Mouse (Mus musculus) frontal cortex, adult 2 months (tissue): Measurements from ENCODE around the gene Syne4. TPM values are rescaled to one million over a fixed set of nuclear protein-coding genes. Genes with fewer than 3 reads are reported as not detected.

Experiments
- DNase-seq, 2 experiments: peaks; one replicate each; pipeline ENCODE4 v3.0.0; 2022; ENCODE audit warnings: low spot score in 1 of 2; ENCODE audit errors: extremely low spot score in 1 of 2
- polyA plus RNA-seq: library from polyadenylated mRNA; depleted of rRNA; stranded (reverse); fragments of >200 nt; gene quantifications from 2 replicates; pipeline ENCODE4 v1.2.3, GENCODE M21; 2012

Gene Syne4
- polyA plus RNA-seq, 1 experiment, result 27.6 TPM

DNA sequence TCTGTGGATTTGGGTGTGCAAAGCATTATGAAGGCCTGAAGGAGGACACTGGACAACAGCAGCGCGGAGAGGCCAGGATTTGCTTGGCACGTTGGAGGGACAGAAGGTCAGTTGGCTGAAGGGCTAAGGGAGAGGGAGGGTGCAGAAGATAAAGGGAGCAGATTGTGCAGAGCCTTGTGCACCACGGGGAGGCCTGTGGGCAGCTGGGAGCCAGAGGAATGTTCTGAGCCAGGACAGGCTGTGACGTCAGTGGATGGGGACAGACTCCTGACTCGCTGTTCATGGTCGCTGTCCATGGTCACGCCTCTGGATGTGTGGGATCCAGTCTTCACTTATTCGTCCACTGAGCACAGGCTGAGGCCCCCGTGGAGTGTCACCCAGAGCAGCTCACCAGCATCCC lies 19.5 kb upstream of the Syne4 start:
- peak in 1 of 2 experiments; percentile 28 for DNase-seq

GRCm38 (mm10) chr7:30296816-30297215 lies 17.8 kb upstream of the Syne4 start:
- no peak for DNase-seq

GRCm38 (mm10) chr7:30297266-30297665 lies 17.3 kb upstream of the Syne4 start:
- no peak for DNase-seq

GRCm38 (mm10) chr7:30300914-30301313 lies 13.7 kb upstream of the Syne4 start:
- peak in 1 of 2 experiments; percentile 66 for DNase-seq

- no peak for DNase-seq
These were observed 8.4 kb upstream of the Syne4 start for GRCm38 (mm10) chr7:30306083-30306779.

- peak; percentile 97 for DNase-seq
These were observed 6.3 kb upstream of the Syne4 start, which contains the start of gene Alkbh6 for GRCm38 (mm10) chr7:30308076-30309005. Alkbh6 (plus strand) TSS chr7:30308717.

DNA sequence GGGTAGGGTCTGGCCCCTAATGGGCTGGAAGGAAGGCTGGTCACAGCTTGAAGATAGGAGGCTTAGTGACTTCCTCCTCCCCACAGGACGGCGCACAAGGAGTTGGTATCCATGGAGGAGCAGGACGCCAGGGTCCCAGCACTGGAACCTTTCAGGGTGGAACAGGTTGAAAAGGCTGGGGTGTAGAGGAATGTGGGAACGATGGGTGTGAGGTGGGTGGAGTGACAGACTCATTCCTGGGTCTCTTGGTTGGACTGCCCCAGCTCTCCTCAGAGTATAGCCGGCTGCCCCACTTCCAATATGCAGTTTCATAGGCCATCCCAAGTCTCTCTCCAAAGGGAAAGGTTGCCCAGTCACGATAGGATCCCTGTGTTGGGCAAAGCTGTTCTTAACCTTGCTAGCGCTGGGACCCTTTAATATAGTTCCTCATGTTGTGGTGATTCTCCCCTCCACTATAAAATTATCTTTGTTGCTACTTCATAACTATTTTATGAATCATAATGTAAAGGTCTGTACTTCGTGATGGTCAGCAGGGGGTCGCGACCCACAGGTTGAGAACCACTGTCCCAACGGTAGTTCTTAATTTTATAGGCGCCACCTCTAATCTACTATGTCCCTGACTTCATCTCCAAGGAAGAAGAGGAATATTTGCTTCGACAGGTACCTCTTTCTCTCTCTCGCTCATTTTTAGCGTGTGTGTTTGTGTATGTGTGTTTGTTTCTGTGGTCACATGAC lies 5.0 kb upstream of the Syne4 start:
- DNase-seq, result no peak

- no peak for DNase-seq
These were observed 4.5 kb upstream of the Syne4 start for GRCm38 (mm10) chr7:30310136-30310535.

DNA sequence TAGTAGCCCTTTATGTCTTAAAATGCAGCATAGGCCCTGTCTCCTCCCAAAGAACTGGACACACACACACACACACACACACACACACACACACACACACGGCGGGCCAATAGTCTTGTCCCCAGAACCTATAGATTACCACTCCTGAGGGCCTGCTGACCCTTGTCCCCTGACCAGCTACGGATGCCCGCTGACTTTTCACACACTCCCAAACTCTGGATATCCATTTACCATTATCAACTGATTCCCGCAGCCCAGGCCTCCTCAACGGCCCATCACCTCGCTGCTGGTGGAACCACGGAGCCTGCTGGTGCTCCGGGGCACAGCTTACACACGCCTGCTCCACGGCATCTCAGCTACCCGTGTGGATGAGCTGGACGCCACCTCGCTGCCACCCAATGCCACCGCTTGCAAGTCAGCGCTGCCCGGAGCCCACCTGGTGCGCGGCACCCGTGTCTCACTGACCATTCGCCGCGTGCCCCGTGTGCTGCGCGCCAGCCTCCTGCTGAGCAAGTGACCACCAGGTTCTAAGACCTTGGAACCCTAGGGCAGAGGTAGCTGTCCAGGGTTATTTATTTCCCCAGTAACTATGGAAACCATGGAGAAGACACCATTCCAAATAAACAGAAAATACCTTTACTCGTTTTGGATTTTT lies 814 bp upstream of the Syne4 start:
- DNase-seq, result no peak

GRCm38 (mm10) chr7:30315559-30316529 lies 1.2 kb downstream of the Syne4 start:
- no peak for DNase-seq

- no peak for DNase-seq
These were observed 3.5 kb downstream of the Syne4 start for GRCm38 (mm10) chr7:30318142-30318541.

GRCm38 (mm10) chr7:30320946-30321345 lies 6.3 kb downstream of the Syne4 start:
- no peak for DNase-seq

DNA sequence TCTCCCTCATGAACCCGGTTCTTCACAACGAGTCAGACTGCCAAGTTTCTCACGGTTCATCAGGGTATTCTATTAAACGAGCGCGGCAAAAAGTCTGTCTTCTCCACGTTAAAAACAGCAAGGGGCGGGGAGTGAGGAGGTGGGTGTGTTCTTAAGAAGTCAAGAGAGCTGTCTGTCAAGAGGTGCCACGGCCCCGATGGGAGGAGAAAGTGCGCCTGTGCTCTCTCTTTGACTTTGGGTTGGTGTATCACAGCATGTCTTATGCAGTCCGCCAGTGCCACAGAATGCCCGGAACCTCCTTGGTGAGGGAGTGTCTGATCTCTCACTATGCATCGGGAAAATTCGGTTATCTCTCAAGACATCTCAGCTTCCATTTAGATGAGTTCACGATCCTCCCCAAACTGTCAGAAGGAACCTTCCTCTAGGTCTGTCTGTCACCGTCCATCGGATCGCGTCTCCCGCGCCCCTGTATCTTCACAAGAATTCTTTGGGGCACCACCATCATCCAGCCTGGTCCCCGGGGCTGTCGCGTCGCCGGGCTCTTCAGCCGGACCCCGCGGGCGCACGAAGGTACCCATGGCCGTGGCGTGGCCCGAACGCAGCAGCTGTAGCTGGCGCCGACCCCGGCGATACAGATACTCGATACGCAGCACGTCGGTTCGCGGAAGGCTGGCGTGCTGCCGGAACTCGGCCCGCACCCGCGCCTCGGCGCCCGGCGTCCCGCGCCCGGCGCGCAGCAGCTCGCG lies 7.1 kb downstream of the Syne4 start, which contains the start of gene E130208F15Rik:
E130208F15Rik (plus strand) TSS at position 202 of the 746 bp plus-strand sequence.
- peak; percentile 71 to 80 for DNase-seq

DNA sequence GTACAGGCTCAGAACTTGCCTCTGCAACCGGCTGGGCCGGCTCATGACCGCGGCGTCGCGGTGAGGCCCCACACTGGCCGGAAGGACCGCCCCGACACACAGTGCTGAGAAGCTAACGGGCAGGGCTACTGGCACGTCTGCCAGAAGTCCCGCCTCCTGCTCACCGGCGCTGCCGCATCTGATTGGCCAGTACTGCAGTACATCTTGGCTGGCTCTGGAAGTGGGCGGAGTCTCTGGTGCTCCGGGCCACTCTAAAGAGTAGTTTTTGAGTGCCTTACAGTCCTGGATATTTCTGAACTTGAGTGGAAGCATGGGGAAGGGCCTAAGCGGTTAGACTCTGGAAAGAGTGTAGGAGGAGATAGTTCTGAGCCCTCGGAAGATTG lies 7.7 kb downstream of the Syne4 start:
- peak; percentile 94 to 97 for DNase-seq

- no peak for DNase-seq
These were observed 8.3 kb downstream of the Syne4 start for GRCm38 (mm10) chr7:30322865-30323264.

DNA sequence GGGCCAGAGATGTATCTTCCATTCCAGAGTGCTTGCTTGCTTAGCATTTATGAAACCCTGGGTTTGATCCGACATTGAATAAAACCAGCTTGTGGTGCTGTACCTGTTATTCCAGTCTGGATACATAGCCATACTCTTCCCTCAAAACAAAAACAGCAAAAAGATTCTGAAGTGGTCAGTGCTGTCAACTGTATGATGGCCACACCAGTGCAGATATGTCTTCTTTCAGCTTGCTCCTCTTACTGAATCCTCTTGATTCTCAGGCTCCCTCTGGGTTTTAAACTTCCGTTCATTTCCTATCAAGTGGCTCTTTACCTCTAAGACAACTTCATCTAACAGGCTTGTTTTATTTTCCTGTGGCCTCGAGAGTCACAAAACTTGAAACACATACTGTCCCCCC lies 9.2 kb downstream of the Syne4 start, which contains the start of gene Sdhaf1:
Sdhaf1 (minus strand) TSS at position 101 of the 400 bp plus-strand sequence.
- DNase-seq, result no peak

DNA sequence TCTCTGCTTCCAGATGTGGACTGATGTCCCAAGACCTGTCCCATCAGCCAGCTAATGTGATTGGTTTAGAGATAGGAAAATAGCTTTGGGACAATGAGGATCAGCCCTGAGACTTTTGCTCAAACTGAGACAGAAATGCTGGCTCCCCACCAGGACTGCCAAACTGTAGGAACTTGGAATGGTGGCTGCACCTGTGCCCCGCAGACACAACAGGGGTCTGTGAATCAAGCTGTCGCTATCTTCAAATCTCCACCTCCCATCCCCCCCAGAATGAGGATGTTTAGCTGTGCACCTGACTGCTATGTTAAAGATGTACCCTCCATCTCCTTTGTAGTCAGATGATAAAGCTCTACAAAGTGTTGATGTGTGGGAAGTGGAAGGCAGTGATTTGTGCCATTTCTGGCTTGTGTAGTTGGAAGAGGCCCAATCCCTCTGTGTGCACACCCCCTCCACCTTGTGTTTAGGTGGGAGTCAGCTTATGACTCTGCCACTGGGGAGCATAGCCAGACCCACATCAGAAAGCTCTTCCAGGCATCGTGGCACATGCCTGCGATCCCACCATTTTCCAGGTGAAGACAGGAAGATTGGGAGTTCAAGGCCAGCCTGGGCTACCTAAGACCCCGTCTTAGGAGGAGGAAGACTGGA lies 9.8 kb downstream of the Syne4 start:
- DNase-seq, result peak; percentile 62 to 79

DNA sequence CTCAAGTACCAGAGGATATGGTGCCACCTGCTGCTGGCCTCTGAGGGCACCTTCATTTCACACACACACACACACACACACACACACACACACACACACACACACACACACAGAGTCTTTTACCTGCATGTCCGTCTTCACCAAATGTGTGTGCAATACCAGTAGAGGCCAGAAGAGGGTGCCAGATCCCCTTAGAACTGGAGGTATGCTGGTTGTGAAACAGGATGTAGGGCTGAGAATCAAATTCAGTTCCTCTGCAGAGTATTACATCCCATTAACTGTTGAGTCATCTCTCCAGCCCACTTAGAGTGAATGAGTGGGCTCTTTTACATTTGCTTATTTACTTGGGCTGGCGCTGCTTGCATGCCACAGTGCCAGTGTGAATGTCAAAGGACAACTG lies 10.8 kb downstream of the Syne4 start:
- no peak for DNase-seq
